Mouse (Mus musculus): ENCODE results near the gene Sim1. TPM values are rescaled to one million over a fixed set of nuclear protein-coding genes. Genes with fewer than 3 reads are reported as not detected.

The Sim1 gene
- polyA plus RNA-seq, 1 experiment from 2014 or later: not detected

- Histone ChIP-seq H3K27me3 (peaks cover 94% of the 10 kb centered on the region), H3K4me2 (no peak overlapping the region), H3K9ac (no peak overlapping the region), H3K9me3 (replicated peaks) (no peaks in the 10 kb centered on the region), H3K4me1 (replicated peaks) (peaks cover 31% of the 10 kb centered on the region), H3K27ac (no peak overlapping the region), H3K4me3 (no peak overlapping the region), H3K36me3 (no peaks in the 10 kb centered on the region)
- ATAC-seq (replicated peaks; ENCODE audit: insufficient number of reproducible peaks, insufficient read depth, low FRiP score, low read depth): no peak
- WGBS: 6% methylated on average over 21 of the region's 21 CpGs
Observed at GRCm38 (mm10) chr10:50895881-50896766, 1.6 kb downstream of the Sim1 start.

- H3K27me3 ChIP-seq: peaks cover 94% of the 10 kb centered on the region
- no peaks in the 10 kb centered on the region for H3K9me3 ChIP-seq (replicated peaks)
- no peak overlapping the region for H3K9ac ChIP-seq
- H3K4me3 ChIP-seq: no peak overlapping the region
- H3K4me2 ChIP-seq: no peak overlapping the region
- peaks cover 32% of the 10 kb centered on the region for H3K4me1 ChIP-seq (replicated peaks)
- H3K27ac ChIP-seq: no peak overlapping the region
- ATAC-seq (replicated peaks; ENCODE audit: insufficient number of reproducible peaks, insufficient read depth, low FRiP score, low read depth): no peak
- WGBS: 6% methylated on average over 3 of the region's 3 CpGs
- no peaks in the 10 kb centered on the region for H3K36me3 ChIP-seq
Observed at GRCm38 (mm10) chr10:50896767-50897390, 2.3 kb downstream of the Sim1 start.

GRCm38 (mm10) chr10:50897530-50898471 is 3.2 kb downstream of the Sim1 start:
- H3K4me2 ChIP-seq: no peak overlapping the region
- no peak overlapping the region for H3K4me3 ChIP-seq
- no peak for ATAC-seq (replicated peaks; ENCODE audit: insufficient number of reproducible peaks, insufficient read depth, low FRiP score, low read depth)
- peaks cover 23% of the 10 kb centered on the region for H3K4me1 ChIP-seq (replicated peaks)
- H3K9ac ChIP-seq: no peak overlapping the region
- no peaks in the 10 kb centered on the region for H3K36me3 ChIP-seq
- 4% methylated on average over 32 of the region's 32 CpGs for WGBS
- H3K27me3 ChIP-seq: peaks cover 94% of the 10 kb centered on the region
- H3K27ac ChIP-seq: no peak overlapping the region
- H3K9me3 ChIP-seq (replicated peaks): no peaks in the 10 kb centered on the region

DNA sequence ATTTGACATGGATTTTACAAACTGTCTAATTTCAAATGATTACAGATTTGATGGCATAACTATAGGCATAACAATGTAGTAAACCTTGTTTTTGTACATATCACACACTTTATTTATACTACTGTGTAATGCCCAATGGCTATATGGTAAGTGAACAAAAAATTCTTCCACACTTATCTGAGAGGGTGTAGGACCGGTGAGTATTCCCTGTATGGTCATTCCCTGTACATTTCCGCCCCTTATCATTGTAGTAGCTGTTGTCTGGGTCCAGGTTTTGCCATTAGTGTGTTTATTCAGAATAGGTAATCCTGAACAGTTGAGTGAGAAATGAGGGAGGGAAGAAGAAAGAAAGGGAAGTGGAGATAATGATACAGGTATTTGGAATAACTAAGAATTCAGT is 4.1 kb downstream of the Sim1 start:
- Histone ChIP-seq H3K4me2 (no peak overlapping the region), H3K9ac (no peak overlapping the region), H3K9me3 (replicated peaks) (no peaks in the 10 kb centered on the region), H3K27ac (no peak overlapping the region), H3K4me1 (replicated peaks) (peaks cover 22% of the 10 kb centered on the region), H3K36me3 (no peaks in the 10 kb centered on the region), H3K4me3 (no peak overlapping the region), H3K27me3 (peaks cover 93% of the 10 kb centered on the region)
- WGBS: 20% methylated on average over 2 of the region's 2 CpGs
- ATAC-seq (replicated peaks; ENCODE audit: insufficient number of reproducible peaks, insufficient read depth, low FRiP score, low read depth): no peak

- no peaks in the 10 kb centered on the region for H3K9me3 ChIP-seq (replicated peaks)
- no peak for ATAC-seq (replicated peaks; ENCODE audit: insufficient number of reproducible peaks, insufficient read depth, low FRiP score, low read depth)
- H3K4me1 ChIP-seq (replicated peaks): peaks cover 11% of the 10 kb centered on the region
- H3K9ac ChIP-seq: no peak overlapping the region
- no peak overlapping the region for H3K4me2 ChIP-seq
- peaks cover 92% of the 10 kb centered on the region for H3K27me3 ChIP-seq
- no peak overlapping the region for H3K4me3 ChIP-seq
- H3K27ac ChIP-seq: no peak overlapping the region
- no peaks in the 10 kb centered on the region for H3K36me3 ChIP-seq
- 3% methylated on average over 21 of the region's 21 CpGs for WGBS
Observed at GRCm38 (mm10) chr10:50899846-50900745, 5.5 kb downstream of the Sim1 start.

GRCm38 (mm10) chr10:50900746-50901600 is 6.4 kb downstream of the Sim1 start:
- Histone ChIP-seq H3K4me3 (no peak overlapping the region), H3K4me2 (no peak overlapping the region), H3K9me3 (replicated peaks) (no peaks in the 10 kb centered on the region), H3K36me3 (no peaks in the 10 kb centered on the region), H3K4me1 (replicated peaks) (peaks cover 8% of the 10 kb centered on the region), H3K9ac (no peak overlapping the region), H3K27ac (no peak overlapping the region), H3K27me3 (peaks cover 95% of the 10 kb centered on the region)
- no peak for ATAC-seq (replicated peaks; ENCODE audit: insufficient number of reproducible peaks, insufficient read depth, low FRiP score, low read depth)
- WGBS: 1% methylated on average over 42 of the region's 42 CpGs

- peaks cover 95% of the 10 kb centered on the region for H3K27me3 ChIP-seq
- H3K36me3 ChIP-seq: no peaks in the 10 kb centered on the region
- H3K4me1 ChIP-seq (replicated peaks): peaks cover 8% of the 10 kb centered on the region
- no peak for ATAC-seq (replicated peaks; ENCODE audit: insufficient number of reproducible peaks, insufficient read depth, low FRiP score, low read depth)
- no peak overlapping the region for H3K4me3 ChIP-seq
- WGBS: 3% methylated on average over 19 of the region's 19 CpGs
- H3K9ac ChIP-seq: no peak overlapping the region
- no peak overlapping the region for H3K4me2 ChIP-seq
- no peak overlapping the region for H3K27ac ChIP-seq
- no peaks in the 10 kb centered on the region for H3K9me3 ChIP-seq (replicated peaks)
Observed at GRCm38 (mm10) chr10:50901601-50902475, 7.3 kb downstream of the Sim1 start.

DNA sequence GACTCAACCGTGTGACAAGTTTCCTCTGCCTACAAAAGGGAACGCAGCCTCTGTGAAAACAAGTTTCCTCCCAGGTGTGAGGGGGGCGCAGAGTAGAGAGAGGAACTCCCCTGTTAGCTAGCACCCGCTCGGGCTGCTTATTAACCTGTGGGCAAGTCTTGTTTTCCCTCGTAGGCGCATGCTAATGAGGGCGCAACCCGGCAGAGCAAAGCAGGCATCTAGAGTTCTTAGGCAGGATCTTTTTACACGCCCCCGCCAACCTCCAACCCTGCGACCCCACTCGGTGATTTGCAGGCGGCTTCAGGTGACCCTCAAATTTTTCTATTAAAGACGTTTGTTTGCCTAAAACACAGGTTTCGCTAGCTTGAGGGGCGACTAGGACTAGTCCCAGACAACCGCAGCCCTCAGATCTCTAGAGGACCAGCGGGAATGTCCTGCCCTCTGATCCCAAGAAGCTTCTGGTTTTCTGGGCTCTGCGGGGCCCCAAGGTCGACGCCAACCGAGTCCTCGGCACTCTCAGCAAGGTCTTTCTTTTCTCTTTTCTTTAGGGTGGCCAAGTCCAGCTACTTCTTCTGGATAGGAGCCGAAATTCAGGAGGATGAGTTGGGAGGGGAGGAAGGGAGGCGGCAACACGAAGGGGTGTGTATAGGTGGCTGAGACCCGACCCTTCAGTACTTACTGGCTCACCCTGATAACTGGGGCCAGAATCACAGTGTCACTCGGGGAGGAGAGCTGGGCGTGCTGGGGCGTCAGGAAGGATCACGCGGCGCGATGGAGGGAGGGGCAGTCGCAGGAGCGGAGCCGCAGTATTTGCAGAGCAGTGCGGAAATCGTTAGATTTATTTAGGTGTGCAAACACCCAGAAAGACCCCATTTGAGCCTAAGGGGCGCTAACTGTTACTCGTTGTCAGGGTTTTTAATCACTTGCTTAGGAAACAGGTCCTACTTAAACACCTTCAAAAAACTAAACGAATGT is 8.5 kb downstream of the Sim1 start:
- no peak overlapping the region for H3K9ac ChIP-seq
- H3K4me3 ChIP-seq: no peak overlapping the region
- WGBS: 2% methylated on average over 43 of the region's 43 CpGs
- ATAC-seq (replicated peaks; ENCODE audit: insufficient number of reproducible peaks, insufficient read depth, low FRiP score, low read depth): no peak
- H3K36me3 ChIP-seq: no peaks in the 10 kb centered on the region
- H3K4me1 ChIP-seq (replicated peaks): peaks cover 8% of the 10 kb centered on the region
- no peak overlapping the region for H3K4me2 ChIP-seq
- H3K9me3 ChIP-seq (replicated peaks): no peaks in the 10 kb centered on the region
- peaks cover 95% of the 10 kb centered on the region for H3K27me3 ChIP-seq
- H3K27ac ChIP-seq: no peak overlapping the region
